Mouse (Mus musculus) C2C12 (cell line): ENCODE data around the gene Brd4. TPM values are rescaled to one million over a fixed set of nuclear protein-coding genes. Genes with fewer than 3 reads are reported as not detected.

Experiments
- H3K27me3 ChIP-seq: one replicate; pipeline ENCODE4 v1.6.1; 2011; ENCODE audit not compliant: control insufficient read depth, insufficient read depth, insufficient read length
- H3K36me3 ChIP-seq: one replicate; pipeline ENCODE4 v1.6.1; 2011; ENCODE audit not compliant: control insufficient read depth, insufficient read depth
- H3K4me3 ChIP-seq: one replicate; pipeline ENCODE4 v1.5.1; 2011; ENCODE audit warnings: mild to moderate bottlenecking, control low read depth; ENCODE audit not compliant: poor library complexity, insufficient read depth, severe bottlenecking
- H3K79me2 ChIP-seq: one replicate; pipeline ENCODE4 v1.6.1; 2011; ENCODE audit not compliant: control insufficient read depth, insufficient read depth
- H3K79me3 ChIP-seq: one replicate; pipeline ENCODE4 v1.6.1; 2011; ENCODE audit warnings: low read depth, control low read depth
- H3ac ChIP-seq: one replicate; pipeline ENCODE3; 2011; ENCODE audit warnings: low read depth; ENCODE audit not compliant: control insufficient read depth, insufficient read length
- CEBPB ChIP-seq: IDR thresholded peaks from one replicate; pipeline ENCODE4 v1.6.1; 2011; ENCODE audit warnings: low read depth, mild to moderate bottlenecking, control low read depth, moderate library complexity
- CTCF ChIP-seq: IDR thresholded peaks from one replicate; pipeline ENCODE4 v1.5.1; 2011; ENCODE audit not compliant: control insufficient read depth, insufficient read depth, insufficient read length
- FOSL1 ChIP-seq: IDR thresholded peaks from one replicate; pipeline ENCODE4 v1.8.0; 2011; ENCODE audit warnings: mild to moderate bottlenecking, low read length; ENCODE audit not compliant: poor library complexity, insufficient read depth, severe bottlenecking
- MAX ChIP-seq: IDR thresholded peaks from one replicate; pipeline ENCODE4 v1.6.1; 2011; ENCODE audit warnings: mild to moderate bottlenecking, control low read depth
- MYOD1 ChIP-seq: IDR thresholded peaks from one replicate; pipeline ENCODE4 v1.6.1; 2011; ENCODE audit warnings: low read depth; ENCODE audit not compliant: control insufficient read depth, insufficient read length
- MYOG ChIP-seq: IDR thresholded peaks from one replicate; pipeline ENCODE4 v1.6.1; 2011; ENCODE audit not compliant: control insufficient read depth, insufficient read length; ENCODE audit errors: extremely low read depth
- USF1 ChIP-seq: IDR thresholded peaks from one replicate; pipeline ENCODE4 v1.6.1; 2011; ENCODE audit warnings: low read depth, mild to moderate bottlenecking, control low read depth, moderate library complexity
- polyA plus RNA-seq: library from polyadenylated mRNA; unstranded; fragments of >200 nt; fragmentation: generic; extraction: Trizol; gene quantifications from one replicate; pipeline ENCODE4 v1.2.1, GENCODE M21; 2012; ENCODE audit warnings: missing spikeins

The Brd4 gene
- polyA plus RNA-seq, 1 experiment = 46.9 TPM

GRCm38 (mm10) chr17:32172485-32172884 is 112.0 kb downstream of the Brd4 start:
- Histone ChIP-seq H3ac (no peak overlapping the region), H3K79me2 (no peaks in the 10 kb centered on the region), H3K36me3 (no peaks in the 10 kb centered on the region), H3K79me3 (no peaks in the 10 kb centered on the region), H3K4me3 (no peak overlapping the region), H3K27me3 (no peaks in the 10 kb centered on the region)
- TF ChIP-seq MAX (no peak), CTCF (no peak), MYOG (no peak), CEBPB (no peak), FOSL1 (no peak), MYOD1 (no peak), USF1 (no peak)

- no peaks in the 10 kb centered on the region for H3K79me3 ChIP-seq
- H3K36me3 ChIP-seq = no peaks in the 10 kb centered on the region
- no peaks in the 10 kb centered on the region for H3K27me3 ChIP-seq
- no peaks in the 10 kb centered on the region for H3K79me2 ChIP-seq
- H3ac ChIP-seq = no peak overlapping the region
- TF ChIP-seq MYOD1 (peak; percentile 87), USF1 (no peak), CEBPB (peak; percentile 96)
- no peak overlapping the region for H3K4me3 ChIP-seq
Observed at GRCm38 (mm10) chr17:32169518-32170225, 114.8 kb downstream of the Brd4 start.

GRCm38 (mm10) chr17:32166687-32167086 is 117.8 kb downstream of the Brd4 start, which contains the start of gene Notch3:
Gene Notch3, minus strand, starts transcription at chr17:32166852.
- no peaks in the 10 kb centered on the region for H3K36me3 ChIP-seq
- H3ac ChIP-seq = peak within 1 kb of the TSS; percentile 76
- no peak for TF ChIP-seq FOSL1
- TF ChIP-seq USF1 = no peak
- no peak for TF ChIP-seq CTCF
- TF ChIP-seq MYOD1 = no peak
- no peak for TF ChIP-seq MAX
- TF ChIP-seq CEBPB = no peak
- no peak for TF ChIP-seq MYOG
- peak within 1 kb of the TSS; percentile 43 for H3K4me3 ChIP-seq
- H3K79me3 ChIP-seq = no peaks in the 10 kb centered on the region
- no peaks in the 10 kb centered on the region for H3K79me2 ChIP-seq
- H3K27me3 ChIP-seq = no peaks in the 10 kb centered on the region

GRCm38 (mm10) chr17:32165803-32166595 is 118.5 kb downstream of the Brd4 start:
- Histone ChIP-seq H3K4me3 (peak overlapping the region; percentile 43), H3K79me3 (no peaks in the 10 kb centered on the region), H3K79me2 (no peaks in the 10 kb centered on the region), H3K36me3 (no peaks in the 10 kb centered on the region), H3ac (peak overlapping the region; percentile 47), H3K27me3 (no peaks in the 10 kb centered on the region)
- TF ChIP-seq MYOG = no peak
- no peak for TF ChIP-seq MYOD1
- no peak for TF ChIP-seq CEBPB
- no peak for TF ChIP-seq USF1
- TF ChIP-seq CTCF = no peak
- no peak for TF ChIP-seq MAX
- TF ChIP-seq FOSL1 = no peak

GRCm38 (mm10) chr17:32165266-32165802 is 119.2 kb downstream of the Brd4 start:
- Histone ChIP-seq H3K27me3 (no peaks in the 10 kb centered on the region), H3ac (no peak overlapping the region), H3K79me3 (no peaks in the 10 kb centered on the region), H3K79me2 (no peaks in the 10 kb centered on the region), H3K36me3 (no peaks in the 10 kb centered on the region), H3K4me3 (peak overlapping the region; percentile 43)
- TF ChIP-seq CTCF (no peak), MYOG (no peak), FOSL1 (no peak), MYOD1 (no peak), USF1 (no peak), MAX (no peak), CEBPB (no peak)
